Mouse (Mus musculus) gastrocnemius, postnatal 36 days (tissue): ENCODE results near the gene Prr18. TPM values are rescaled to one million over a fixed set of nuclear protein-coding genes. Genes with fewer than 3 reads are reported as not detected.

Source experiments
- DNase-seq, 2 experiments: peaks; one replicate each; pipeline ENCODE4 v3.0.0; 2022
- intact Hi-C: fragments of 180-260 bp; cut with DNase I; formaldehyde crosslinking; loops from one replicate; pipeline ENCODE4 v1.15.1; 2025
- total RNA-seq, 2 experiments: library from RNA; stranded (reverse); gene quantifications; 2 replicates each; pipeline ENCODE4 v1.2.3; 2021

Prr18 gene
- total RNA-seq, 2 experiments from 2014 or later: 0.07 TPM; not detected in 1

DNA sequence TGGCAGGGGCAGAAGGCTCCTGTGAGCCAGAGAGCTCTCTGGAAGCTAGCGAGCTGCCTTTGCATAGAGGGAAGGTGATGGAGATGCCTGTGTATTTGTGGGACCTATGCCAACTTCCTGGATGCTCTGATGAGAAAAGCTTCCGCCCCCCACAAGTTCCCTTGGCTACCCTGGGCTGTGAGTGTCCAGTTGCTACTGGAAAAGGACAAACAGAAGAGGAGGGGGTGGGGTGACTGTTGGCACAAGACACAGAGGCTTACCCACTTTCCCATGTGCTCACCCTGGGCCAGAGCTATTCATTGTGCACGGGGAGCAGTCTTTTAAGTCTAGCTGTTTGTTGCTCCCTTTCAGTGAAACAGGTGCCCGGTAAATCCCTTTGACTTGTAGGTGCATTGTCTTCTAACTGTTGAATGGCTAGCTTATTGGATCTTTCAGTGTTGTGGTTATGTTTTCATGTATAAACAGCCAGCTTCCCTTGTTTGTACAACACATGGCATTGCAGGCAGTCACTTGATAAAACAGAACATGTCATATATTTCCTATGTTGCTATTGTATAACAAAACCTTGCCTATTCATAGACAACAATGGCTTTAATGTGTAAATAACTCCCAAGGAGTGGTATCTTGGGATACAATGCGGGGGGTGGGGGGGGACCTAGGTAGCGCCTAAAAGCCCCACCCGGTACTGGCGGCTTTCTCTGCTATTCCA lies 2.6 kb downstream of the Prr18 start:
- DNase-seq: no peak

DNA sequence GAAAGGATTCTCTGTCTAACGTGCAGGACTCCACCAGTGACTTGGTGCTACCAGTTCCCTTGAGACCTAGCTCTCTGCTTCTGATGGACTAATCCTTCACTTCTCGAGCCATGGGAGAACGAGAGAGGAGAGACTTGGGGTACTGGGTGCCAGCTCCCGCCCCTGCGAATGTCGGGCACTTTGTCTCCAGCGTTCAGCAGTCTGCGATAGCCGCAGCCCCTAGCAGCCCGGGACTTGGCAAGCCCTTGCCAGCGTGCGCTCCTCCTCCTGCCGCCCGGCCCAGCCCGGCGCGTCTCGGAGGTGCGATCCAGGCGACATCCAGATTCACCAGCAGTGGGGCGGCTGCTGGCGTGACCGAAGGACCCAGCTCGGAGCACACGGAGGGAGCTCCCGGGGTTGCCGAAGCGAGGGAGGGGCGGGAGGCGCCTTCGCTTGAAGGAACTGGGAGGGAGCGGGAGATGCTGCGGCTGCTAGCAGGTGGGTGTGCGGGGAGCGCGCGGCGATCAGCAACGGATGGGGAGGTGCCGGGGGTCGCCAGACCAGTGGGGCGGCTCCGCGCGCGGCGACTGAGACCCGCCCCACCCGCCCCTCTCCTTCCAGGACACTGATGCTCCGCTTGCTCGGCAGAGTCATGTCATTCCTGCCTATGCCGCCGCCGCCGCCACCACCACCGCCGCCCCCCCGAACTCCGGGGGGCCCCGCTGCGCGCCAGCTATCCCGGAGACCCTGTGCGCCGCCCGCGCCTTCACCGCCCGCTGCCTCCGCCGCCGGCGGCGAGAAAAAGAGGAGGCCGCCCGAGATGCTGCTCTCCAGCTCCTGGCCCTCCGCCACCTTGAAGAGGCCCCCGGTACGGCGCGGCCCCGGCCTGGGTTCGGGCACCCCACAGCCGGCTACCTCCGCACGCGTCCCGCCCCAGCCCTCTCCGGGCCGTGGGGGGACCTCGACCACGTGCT lies 3.4 kb downstream of the Prr18 start:
- DNase-seq: no peak

More for the DNA sequence above, 2.6 kb downstream of the Prr18 start:
- intact Hi-C loops: no loop called here

DNA sequence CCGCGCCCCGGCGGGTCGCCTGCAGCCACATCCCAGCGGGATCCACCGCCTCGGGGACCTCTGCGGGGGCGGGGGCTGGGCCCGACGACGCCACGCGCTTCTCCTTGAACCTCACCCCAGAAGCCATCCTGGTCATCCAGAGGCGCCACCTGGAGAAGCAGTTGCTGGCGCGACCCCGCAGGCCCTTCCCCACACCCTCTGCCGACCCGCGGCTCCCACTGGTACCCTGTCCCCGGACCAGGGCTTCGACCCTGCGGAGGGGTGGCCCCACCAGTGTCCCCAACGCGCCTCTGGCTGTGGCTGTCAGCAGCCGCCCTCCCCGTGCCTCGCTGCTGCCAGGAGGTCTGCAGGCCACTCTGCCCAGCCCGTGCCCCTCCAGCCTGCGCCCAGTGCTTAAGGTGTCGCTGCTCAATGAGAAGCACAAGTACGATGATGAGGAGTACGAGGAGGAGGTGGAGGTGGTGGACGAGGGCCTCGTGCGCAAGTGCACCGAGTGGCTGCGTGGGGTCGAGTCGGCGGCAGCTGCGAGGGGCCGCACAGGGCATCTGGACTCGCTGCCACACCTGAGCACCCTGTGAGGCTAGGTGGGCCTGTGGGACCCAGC lies 4.2 kb downstream of the Prr18 start:
- no peak for DNase-seq
- intact Hi-C loops: no loop called here

More for the DNA sequence above, 3.4 kb downstream of the Prr18 start:
- intact Hi-C loops: no loop called here

DNA sequence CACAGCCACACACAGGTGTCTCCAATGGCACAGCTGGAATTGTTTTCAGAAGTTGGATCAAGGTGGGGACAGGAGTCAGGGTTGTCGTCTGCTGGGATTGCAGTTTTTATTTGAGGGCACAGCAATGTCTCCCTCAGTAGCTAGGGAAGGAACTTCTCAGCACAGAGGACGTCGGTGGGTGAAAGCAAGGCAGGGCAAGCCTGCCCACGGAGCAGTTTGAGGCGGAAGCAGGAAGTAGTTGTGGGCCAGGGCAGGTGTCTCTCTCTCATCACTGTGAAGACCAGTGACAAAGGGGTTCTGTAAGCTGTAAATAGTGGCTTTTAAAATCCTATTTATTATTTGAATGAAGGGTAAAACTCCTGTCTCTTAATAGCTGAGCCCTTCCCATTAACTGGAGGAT lies 5.4 kb downstream of the Prr18 start:
- intact Hi-C loops: no loop called here
- no peak for DNase-seq

DNA sequence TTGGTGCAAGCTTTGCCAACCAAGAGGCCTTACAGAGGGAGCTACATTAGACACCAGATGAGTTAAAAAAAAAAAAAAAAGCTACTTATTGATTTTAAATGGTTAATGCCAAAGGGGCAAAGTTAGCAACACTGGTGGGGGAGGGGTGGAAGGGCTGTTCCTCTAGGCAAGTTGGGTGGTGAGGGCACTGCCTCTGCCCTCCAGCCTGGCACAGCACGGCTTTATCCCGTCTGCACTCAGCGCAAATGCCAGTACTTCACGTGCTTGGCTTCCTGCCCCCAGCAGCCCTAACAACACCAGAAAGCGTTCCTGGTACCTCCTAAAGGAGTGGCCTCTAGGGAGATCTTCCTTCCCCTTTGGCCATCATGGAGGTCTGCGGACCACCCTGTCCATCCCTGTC lies 6.2 kb downstream of the Prr18 start:
- intact Hi-C loops: no loop called here
- no peak for DNase-seq

DNA sequence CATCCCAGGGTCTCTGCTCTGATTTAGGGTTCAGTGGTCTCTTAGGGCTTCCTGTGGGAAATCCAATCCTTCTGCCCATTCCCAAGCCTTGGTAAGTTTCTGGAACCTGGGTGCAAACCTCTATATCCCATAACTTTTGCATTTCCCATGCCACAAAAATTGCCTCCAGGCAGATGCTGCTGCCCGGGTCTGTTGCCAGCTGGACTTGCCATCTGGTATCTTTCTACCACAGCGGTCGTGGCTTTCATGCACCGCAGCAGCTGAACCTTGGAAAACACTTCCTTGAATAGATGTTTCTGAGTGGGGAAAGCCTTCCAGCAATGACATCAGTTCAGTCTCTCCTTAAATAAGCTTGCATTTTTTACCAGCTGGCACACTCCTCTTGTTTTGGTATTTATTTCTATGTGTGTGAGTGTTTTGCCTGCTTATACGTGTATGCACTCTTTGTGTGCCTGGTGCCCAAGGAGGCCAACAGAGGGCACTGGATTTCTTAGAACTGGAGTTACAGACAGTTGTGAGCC lies 10.6 kb downstream of the Prr18 start:
- no peak for DNase-seq
- intact Hi-C loops: no loop called here

DNA sequence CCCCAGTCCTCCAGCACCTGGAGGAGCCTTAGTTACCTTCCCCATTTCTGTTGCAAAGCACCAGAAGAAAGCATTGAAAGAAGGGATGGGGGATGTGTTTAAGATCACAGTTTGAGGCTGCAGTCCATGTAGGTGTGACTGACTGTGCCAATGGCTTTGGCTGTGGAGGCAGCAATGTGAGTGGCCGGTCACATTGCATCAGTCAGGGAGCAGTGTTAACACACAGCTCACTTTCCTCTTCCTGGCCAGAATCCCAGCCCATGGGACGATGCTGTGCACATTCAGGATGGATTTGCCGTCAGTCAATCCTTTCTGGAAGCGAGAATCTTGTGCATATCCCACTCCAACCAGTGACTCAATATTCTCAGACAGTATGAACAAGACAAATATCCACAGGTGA lies 11.7 kb downstream of the Prr18 start:
- no peak for DNase-seq
- intact Hi-C loops: no loop called here

DNA sequence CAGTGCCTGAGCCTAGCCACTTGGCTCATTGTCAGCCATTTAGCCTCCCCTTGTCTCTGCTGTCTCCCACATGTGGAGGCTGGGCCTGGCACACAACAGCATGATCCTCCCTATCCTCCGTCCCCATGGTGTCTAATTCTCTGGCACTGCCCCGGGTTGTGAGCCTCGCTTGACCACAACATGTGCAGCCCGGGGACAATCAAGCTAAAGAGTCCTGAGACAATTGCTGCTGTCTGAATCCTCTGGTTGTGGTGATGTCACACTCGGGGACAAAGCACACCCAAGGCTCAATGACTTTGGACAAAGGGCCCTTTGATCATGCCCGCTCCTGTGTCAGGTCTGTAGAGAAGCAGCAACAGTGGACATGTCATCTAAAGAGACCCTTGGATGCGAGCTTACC lies 13.8 kb downstream of the Prr18 start:
- no peak for DNase-seq
- intact Hi-C loops: no loop called here

DNA sequence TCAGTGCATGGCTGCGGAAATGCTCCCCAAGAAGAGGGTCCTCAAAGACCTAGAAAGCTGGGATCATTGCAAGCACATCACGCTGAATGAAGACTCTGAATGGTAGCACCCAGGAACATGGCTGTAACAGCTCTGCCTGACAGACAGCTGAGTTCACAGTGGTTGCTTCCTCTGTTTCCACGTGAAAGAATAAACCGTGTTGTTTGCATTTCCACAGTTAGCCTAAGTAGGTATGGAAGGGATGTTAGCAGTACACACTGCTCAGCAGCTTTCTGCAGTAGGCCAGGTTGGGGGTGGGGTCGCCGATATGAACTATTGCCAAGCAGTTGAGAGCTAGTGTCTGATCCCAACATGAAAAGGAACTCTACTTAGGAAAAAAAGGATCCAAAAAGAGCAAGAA lies 18.4 kb downstream of the Prr18 start, which contains the start of gene T2:
TSS of gene T2 (plus strand) at position 301 of the 400 bp plus-strand sequence.
- intact Hi-C loops: no loop called here
- DNase-seq: no peak

DNA sequence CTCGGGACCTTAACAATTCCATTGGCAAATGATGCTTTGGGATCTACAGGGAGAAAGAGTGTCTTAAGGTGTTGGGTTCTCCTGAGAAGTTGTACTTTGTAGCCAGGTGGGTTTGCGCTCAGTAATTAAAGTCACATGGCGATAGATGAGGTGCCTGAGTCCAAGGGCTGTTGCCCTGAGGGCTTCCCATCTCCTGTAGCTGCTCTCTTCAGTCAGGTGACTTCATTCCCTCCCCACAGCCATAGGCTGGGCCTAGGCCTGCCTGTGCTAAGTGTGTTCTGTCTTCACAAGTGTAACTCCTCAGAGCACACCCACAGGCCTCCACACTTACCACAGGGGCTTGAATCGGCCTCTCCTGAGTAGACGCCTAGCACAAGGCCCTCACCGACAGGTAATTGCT lies 20.2 kb downstream of the Prr18 start:
- intact Hi-C loops: no loop called here
- peak in 1 of 2 experiments; percentile 5 for DNase-seq

DNA sequence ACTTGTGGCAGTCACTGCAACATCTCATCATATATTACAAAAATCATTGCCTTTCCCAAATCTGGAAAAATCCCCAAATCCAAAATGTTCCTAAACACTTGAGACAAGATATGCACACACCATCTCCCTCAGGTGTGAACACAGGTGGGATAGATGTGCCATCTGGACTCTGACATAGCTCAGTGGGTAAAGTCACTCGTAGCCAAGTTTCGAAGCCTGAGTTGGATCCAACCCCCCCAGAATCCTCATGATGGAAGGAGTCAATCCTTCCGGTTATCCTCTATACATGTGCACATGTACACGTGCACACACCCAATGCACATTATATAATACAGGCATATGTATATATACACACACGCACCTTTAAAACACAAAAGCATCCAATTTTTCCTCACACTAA lies 23.6 kb downstream of the Prr18 start:
- no peak for DNase-seq
- intact Hi-C loops: no loop called here

DNA sequence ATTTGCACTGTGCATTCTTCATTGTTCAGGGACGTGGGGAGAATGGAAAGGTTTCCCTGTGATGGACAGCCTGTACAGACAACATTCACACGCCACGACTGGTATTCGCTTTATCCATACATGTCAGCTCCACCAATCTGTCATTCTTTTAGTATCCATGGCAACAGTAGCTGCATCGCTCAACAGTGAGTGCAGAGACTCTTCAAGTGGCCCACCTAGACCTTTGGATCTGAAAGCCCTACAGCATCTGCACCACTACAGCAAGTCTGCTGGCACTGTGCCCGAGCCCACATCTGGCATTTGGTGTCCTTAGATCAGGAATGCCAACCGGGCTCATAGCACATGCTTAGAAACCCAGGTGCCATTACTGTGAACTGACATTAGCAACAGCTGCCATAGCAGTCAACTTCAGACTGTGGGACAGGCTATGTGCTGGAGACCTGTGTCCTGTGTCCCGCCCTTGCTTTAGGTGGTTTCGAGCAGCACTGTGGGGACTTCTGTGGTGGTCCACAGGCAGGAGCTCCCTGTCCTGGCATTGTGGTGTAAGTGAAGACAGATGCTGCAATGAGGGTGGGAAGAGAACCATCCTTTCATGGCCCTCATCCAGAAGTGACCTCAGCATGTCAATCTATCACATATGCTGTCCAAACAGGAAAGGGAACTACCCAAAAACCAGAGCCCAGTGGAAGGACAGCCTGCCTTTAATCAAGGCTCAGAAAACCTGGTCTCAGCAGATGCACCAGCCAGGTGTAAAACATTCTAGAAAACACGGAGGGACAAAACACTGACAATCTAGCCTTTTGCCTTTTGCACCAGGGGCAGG lies 24.2 kb downstream of the Prr18 start:
- no peak for DNase-seq
- intact Hi-C loops: no loop called here

DNA sequence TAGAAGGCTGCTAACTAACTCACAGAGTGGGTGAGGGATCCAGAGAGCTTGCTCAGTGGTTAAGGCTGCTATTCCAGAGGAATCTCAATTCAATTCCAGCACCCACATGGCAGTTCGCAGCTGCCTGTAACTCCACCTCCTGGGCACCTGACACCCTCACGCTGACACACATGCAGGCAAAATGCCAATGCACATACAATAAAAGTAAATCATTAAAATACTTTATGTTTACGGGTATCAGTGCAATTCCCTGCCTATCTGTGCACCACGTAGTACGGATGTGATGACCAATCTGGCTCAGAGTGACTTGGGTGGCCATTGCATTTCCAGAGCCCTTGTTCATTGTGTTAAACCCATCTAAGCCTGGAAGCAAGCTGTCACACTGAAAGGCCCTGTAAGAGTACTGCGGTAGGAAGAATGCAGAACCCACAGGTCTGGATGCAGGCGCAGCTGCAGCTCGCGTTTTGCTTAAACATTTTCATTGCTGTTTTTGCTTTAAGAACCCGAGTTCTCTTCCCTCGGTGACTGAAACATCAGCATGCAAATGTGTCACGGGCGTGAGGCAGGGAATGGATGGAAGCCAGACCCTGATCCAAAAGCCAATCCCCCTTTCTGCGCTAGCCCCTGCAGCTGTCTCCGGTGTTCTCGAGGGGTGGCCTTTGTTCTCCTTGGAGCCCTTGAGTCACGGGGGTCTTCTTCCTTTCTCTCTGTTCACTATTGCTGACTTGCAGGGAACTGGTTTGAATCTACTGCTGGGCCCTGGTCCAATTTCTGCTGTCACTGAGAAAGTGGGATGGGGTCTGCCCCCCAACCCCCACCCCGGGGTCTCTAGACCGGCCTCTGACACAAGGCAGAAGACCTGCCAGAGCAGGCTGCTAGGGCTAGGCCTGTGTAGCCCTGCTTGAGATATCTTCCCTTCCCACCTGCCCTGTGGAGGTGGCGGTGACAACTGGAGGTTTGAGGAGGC lies 30.5 kb downstream of the Prr18 start:
- DNase-seq: no peak
- intact Hi-C loops: no loop called here

DNA sequence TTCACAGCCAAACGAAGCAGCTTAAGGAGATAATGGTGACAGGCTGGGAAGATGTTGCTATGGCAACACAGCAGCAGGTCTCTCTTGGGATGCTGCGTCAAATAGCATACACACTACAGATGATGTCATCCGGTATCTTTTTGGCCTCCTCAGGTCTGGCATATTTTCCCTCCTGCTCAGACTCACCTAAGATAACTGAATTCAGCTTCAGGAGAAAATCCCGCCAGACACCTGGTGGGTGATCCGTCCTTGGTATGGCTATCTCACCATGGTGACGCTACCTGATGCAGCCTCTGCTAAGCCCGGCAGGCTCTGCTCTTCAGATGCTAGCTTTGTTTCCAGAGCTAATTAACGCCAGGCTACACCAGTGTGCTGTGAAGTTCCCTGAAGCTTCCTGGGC lies 31.3 kb downstream of the Prr18 start:
- no peak for DNase-seq
- intact Hi-C loops: no loop called here

DNA sequence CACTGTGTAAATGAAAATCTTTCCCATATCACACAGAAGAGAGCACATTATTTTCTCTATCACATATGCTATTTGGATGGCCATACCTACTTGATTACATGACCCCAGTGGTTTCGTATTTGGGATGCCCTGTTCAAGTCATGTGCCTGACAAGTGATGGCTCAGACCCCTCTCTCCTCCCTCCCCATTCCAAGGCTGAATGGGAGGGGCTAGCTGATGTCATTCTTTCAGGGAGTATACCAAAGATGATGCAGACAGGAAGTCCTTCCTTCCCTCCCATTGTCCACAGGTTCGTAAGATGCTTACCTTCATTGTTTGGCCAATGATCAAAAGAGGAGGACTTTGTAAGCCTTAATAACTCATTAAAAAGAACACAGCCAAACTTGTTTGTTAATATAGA lies 31.9 kb downstream of the Prr18 start:
- intact Hi-C loops: no loop called here

DNA sequence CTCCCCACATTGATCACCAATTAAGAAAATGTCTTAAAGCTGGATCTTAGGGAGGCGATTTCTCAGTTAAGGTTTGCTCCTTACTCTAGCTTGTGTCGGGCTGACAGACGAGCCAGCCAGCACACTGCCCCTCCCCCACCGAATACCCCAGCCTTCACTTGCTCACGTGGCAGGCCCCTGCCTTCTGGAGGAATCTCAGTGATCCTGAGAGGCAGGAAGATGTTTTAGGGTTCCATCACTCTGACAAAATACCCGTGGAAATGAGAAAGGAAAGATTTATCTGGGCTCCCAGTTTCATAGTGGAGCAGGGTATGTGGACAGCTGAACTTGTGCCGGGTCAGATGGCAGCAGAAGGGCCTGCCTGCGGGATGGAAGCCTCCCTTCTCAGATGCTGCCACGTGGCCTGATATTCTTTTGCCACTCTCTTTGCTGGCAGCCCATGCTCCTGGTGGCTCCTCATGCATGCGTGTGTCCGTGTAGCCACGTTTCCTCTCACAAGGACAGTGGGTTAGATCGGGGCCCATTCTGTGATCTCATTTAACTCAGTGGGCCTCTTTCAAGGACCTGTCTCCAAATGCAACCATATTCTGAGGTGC lies 33.5 kb downstream of the Prr18 start:
- DNase-seq: no peak
- intact Hi-C loops: loop anchor here (5.0 kb wide), 1 partner anchor 53 kb away; no protein-coding TSS in a partner anchor

More for the DNA sequence above, 31.9 kb downstream of the Prr18 start:
- DNase-seq: no peak

DNA sequence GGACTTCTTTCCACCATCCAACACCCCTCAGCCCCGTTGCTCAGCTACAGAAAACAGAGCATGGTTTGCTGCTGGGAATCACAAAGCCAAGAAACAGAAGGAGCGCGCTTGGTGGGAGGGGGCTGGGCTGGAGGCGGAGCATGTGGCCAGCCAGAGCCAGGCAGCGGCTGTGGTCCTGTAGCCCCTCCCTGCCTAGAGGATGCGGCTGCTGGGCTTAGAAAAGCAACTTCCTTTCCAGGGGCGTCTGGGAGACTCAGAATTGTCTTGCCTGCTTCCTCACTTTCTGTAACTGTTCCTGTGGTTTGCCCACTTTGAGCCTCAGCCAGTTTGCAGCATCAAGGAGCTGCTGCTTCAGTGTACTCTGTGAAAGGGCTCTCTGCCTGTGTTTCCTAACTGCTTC lies 34.6 kb downstream of the Prr18 start:
- DNase-seq: peak; percentile 13 to 24
- intact Hi-C loops: loop anchor here (1.0 to 5.0 kb wide), 2 partner anchors 55 to 108 kb away; no protein-coding TSS in a partner anchor
